Mouse (Mus musculus) small intestine, adult 2 months (tissue): ENCODE results near the gene Rabep1.

Experiments
- CTCF ChIP-seq: fragments of 200-500 bp; IDR thresholded peaks from 2 replicates; pipeline ENCODE4 v1.5.1; 2012; ENCODE audit warnings: low read depth, mild to moderate bottlenecking, control low read depth, inconsistent platforms, low read length, moderate library complexity, mixed read lengths; ENCODE audit not compliant: insufficient replicate concordance, insufficient read length; ENCODE audit errors: extremely low read depth
- POLR2A ChIP-seq: fragments of 200-500 bp; IDR thresholded peaks from 2 replicates; pipeline ENCODE4 v1.6.1; 2012; ENCODE audit warnings: low read depth, mild to moderate bottlenecking, control low read depth, inconsistent platforms, low read length, moderate library complexity

- TF ChIP-seq POLR2A (no peak), CTCF (no peak)
Measured at GRCm38 (mm10) chr11:70802865-70803261, 41.7 kb upstream of the Rabep1 start.
